Mouse (Mus musculus) kidney, embryonic 16.5 days (tissue): ENCODE measurements around the gene Slc22a16. TPM values are rescaled to one million over a fixed set of nuclear protein-coding genes. Genes with fewer than 3 reads are reported as not detected.

Experiments used
- ATAC-seq: fragments of 200-750 bp; cut with Nextera tagmentation; 2 replicates; pipeline ENCODE4 v1.8.0; 2017; ENCODE audit warnings: moderate TSS enrichment; ENCODE audit not compliant: low FRiP score, low TSS enrichment
- H3K27ac ChIP-seq: fragments of 300-500 bp; sonication (generic); 2 replicates; pipeline ENCODE4 v1.5.1; 2014; ENCODE audit warnings: low read length
- H3K27me3 ChIP-seq: fragments of 300-500 bp; sonication (generic); 2 replicates; pipeline ENCODE4 v1.6.1; 2014; ENCODE audit warnings: low read length, control low read depth, mixed read lengths; ENCODE audit not compliant: insufficient read depth
- H3K36me3 ChIP-seq: fragments of 300-500 bp; sonication (generic); 2 replicates; pipeline ENCODE4 v1.6.1; 2014; ENCODE audit warnings: low read length, control low read depth, mixed read lengths; ENCODE audit not compliant: insufficient read depth
- H3K4me1 ChIP-seq: fragments of 300-500 bp; sonication (generic); 2 replicates; pipeline ENCODE4 v1.6.1; 2014; ENCODE audit warnings: low read length, control low read depth, mixed read lengths; ENCODE audit not compliant: insufficient read depth
- H3K4me2 ChIP-seq: fragments of 300-500 bp; sonication (generic); replicated peaks from 2 replicates; pipeline ENCODE4 v1.6.1; 2014; ENCODE audit warnings: low read depth, low read length
- H3K4me3 ChIP-seq: fragments of 300-500 bp; sonication (generic); 2 replicates; pipeline ENCODE4 v1.5.1; 2014; ENCODE audit warnings: mild to moderate bottlenecking, low read length
- H3K9ac ChIP-seq: fragments of 300-500 bp; sonication (generic); replicated peaks from 2 replicates; pipeline ENCODE4 v1.6.1; 2014; ENCODE audit warnings: low read length
- H3K9me3 ChIP-seq: fragments of 300-500 bp; sonication (generic); 2 replicates; pipeline ENCODE4 v1.6.1; 2016; ENCODE audit warnings: low read length, control low read depth
- WGBS: fragments of 180-500 bp; shearing (Covaris S2); extraction: QIAGEN DNeasy Blood & Tissue Kit; methylation state at CpG from one replicate; pipeline ENCODE4 v1.1.7; 2014; 5-methylcytosine and 5-hydroxymethylcytosine counted together
- polyA plus RNA-seq: library from polyadenylated mRNA; unstranded; fragments of >200 nt; fragmentation: Nextera tagmentation; extraction: Ambion mirVana; gene quantifications from 2 replicates; pipeline ENCODE4 v1.2.1, GENCODE M21; 2015

Gene Slc22a16
- not detected in 2 replicates for polyA plus RNA-seq

GRCm38 (mm10) chr10:40570036-40570435, at the start of gene Slc22a16:
Gene Slc22a16, plus strand, starts transcription at chr10:40570336.
- 91% methylated on average over 12 of the region's 12 CpGs for WGBS
- Histone ChIP-seq H3K9me3 (no peaks in the 10 kb centered on the region), H3K36me3 (no peaks in the 10 kb centered on the region), H3K27me3 (no peaks in the 10 kb centered on the region), H3K4me3 (no peak within 1 kb of the TSS), H3K4me1 (no peaks in the 10 kb centered on the region), H3K27ac (no peak within 1 kb of the TSS), H3K4me2 (no peak within 1 kb of the TSS), H3K9ac (no peak within 1 kb of the TSS)
- ATAC-seq, result no peak

GRCm38 (mm10) chr10:40521579-40521978, 48.6 kb upstream of the Slc22a16 start:
- Histone ChIP-seq H3K27me3 (no peaks in the 10 kb centered on the region), H3K27ac (peak overlapping the region; percentile 13; the same call in 1 of the 2 replicates), H3K36me3 (no peaks in the 10 kb centered on the region), H3K9ac (no peak overlapping the region; the same call in 1 of the 2 replicates), H3K9me3 (no peaks in the 10 kb centered on the region), H3K4me2 (peak overlapping the region; percentile 24; the same call in 1 of the 2 replicates), H3K4me1 (peaks cover 13% of the 10 kb centered on the region; the same call in 1 of the 2 replicates), H3K4me3 (no peak overlapping the region)
- WGBS, result 7% methylated on average over 12 of the region's 12 CpGs
- ATAC-seq, result 0 out of 2 replicates have a peak, but pooled peaks have one; percentile 25

GRCm38 (mm10) chr10:40523312-40523975, 46.7 kb upstream of the Slc22a16 start:
- 74% methylated on average over 7 of the region's 7 CpGs for WGBS
- H3K9ac ChIP-seq, result no peak overlapping the region
- H3K4me3 ChIP-seq, result no peak overlapping the region
- H3K27me3 ChIP-seq, result no peaks in the 10 kb centered on the region
- no peaks in the 10 kb centered on the region for H3K9me3 ChIP-seq
- H3K4me2 ChIP-seq, result no peak overlapping the region
- ATAC-seq, result no peak
- no peaks in the 10 kb centered on the region for H3K36me3 ChIP-seq
- peaks cover 19% of the 10 kb centered on the region; the same call in 1 of the 2 replicates for H3K4me1 ChIP-seq
- no peak overlapping the region for H3K27ac ChIP-seq

- H3K4me3 ChIP-seq, result no peak overlapping the region
- no peak overlapping the region for H3K9ac ChIP-seq
- H3K36me3 ChIP-seq, result no peaks in the 10 kb centered on the region
- H3K4me2 ChIP-seq, result no peak overlapping the region
- peaks cover 19% of the 10 kb centered on the region; the same call in 1 of the 2 replicates for H3K4me1 ChIP-seq
- H3K27me3 ChIP-seq, result no peaks in the 10 kb centered on the region
- no peak for ATAC-seq
- no peak overlapping the region for H3K27ac ChIP-seq
- no peaks in the 10 kb centered on the region for H3K9me3 ChIP-seq
- WGBS, result 67% methylated on average over 9 of the region's 9 CpGs
These were observed 45.9 kb upstream of the Slc22a16 start for GRCm38 (mm10) chr10:40524032-40524806.

GRCm38 (mm10) chr10:40524991-40525390, 45.1 kb upstream of the Slc22a16 start:
- ATAC-seq, result no peak
- no peak overlapping the region for H3K4me2 ChIP-seq
- H3K4me1 ChIP-seq, result peaks cover 19% of the 10 kb centered on the region; the same call in 1 of the 2 replicates
- no peak overlapping the region for H3K4me3 ChIP-seq
- H3K9ac ChIP-seq, result no peak overlapping the region
- no peaks in the 10 kb centered on the region for H3K9me3 ChIP-seq
- H3K36me3 ChIP-seq, result no peaks in the 10 kb centered on the region
- no peak overlapping the region for H3K27ac ChIP-seq
- no peaks in the 10 kb centered on the region for H3K27me3 ChIP-seq
- 27% methylated on average over 10 of the region's 10 CpGs for WGBS

- Histone ChIP-seq H3K9ac (no peak overlapping the region), H3K36me3 (no peaks in the 10 kb centered on the region), H3K4me1 (peaks cover 19% of the 10 kb centered on the region; the same call in 1 of the 2 replicates), H3K9me3 (no peaks in the 10 kb centered on the region), H3K4me2 (no peak overlapping the region), H3K4me3 (no peak overlapping the region), H3K27ac (no peak overlapping the region), H3K27me3 (no peaks in the 10 kb centered on the region)
- 61% methylated on average over 9 of the region's 9 CpGs for WGBS
- ATAC-seq, result no peak
These were observed 44.5 kb upstream of the Slc22a16 start for GRCm38 (mm10) chr10:40525616-40526155.

- Histone ChIP-seq H3K9ac (no peak overlapping the region), H3K4me1 (peaks cover 16% of the 10 kb centered on the region; the same call in 1 of the 2 replicates), H3K27ac (no peak overlapping the region), H3K27me3 (no peaks in the 10 kb centered on the region), H3K36me3 (no peaks in the 10 kb centered on the region), H3K4me3 (no peak overlapping the region), H3K9me3 (no peaks in the 10 kb centered on the region), H3K4me2 (no peak overlapping the region)
- WGBS, result 72% methylated on average over 8 of the region's 8 CpGs
- ATAC-seq, result no peak
These were observed 43.8 kb upstream of the Slc22a16 start for GRCm38 (mm10) chr10:40526301-40526761.

- no peaks in the 10 kb centered on the region for H3K36me3 ChIP-seq
- H3K9me3 ChIP-seq, result no peaks in the 10 kb centered on the region
- 76% methylated on average over 3 of the region's 3 CpGs for WGBS
- no peak overlapping the region for H3K4me3 ChIP-seq
- H3K27ac ChIP-seq, result no peak overlapping the region
- no peak overlapping the region for H3K4me2 ChIP-seq
- H3K9ac ChIP-seq, result no peak overlapping the region
- H3K27me3 ChIP-seq, result no peaks in the 10 kb centered on the region
- ATAC-seq, result no peak
- peaks cover 10% of the 10 kb centered on the region; the same call in 1 of the 2 replicates for H3K4me1 ChIP-seq
These were observed 43.1 kb upstream of the Slc22a16 start for GRCm38 (mm10) chr10:40526986-40527385.

- H3K36me3 ChIP-seq, result no peaks in the 10 kb centered on the region
- H3K4me2 ChIP-seq, result no peak overlapping the region
- no peak overlapping the region for H3K27ac ChIP-seq
- no peaks in the 10 kb centered on the region for H3K9me3 ChIP-seq
- H3K4me1 ChIP-seq, result 0 out of 2 replicates have a peak, but pooled peaks cover 7% of the 10 kb centered on the region
- ATAC-seq, result peak; percentile 67; the same call in 1 of the 2 replicates
- H3K27me3 ChIP-seq, result no peaks in the 10 kb centered on the region
- H3K9ac ChIP-seq, result no peak overlapping the region
- H3K4me3 ChIP-seq, result no peak overlapping the region
- 35% methylated on average over 8 of the region's 8 CpGs for WGBS
These were observed 42.6 kb upstream of the Slc22a16 start for GRCm38 (mm10) chr10:40527573-40527972.
